Mouse (Mus musculus): ENCODE data around the gene Ndufaf2. TPM values are rescaled to one million over a fixed set of nuclear protein-coding genes. Genes with fewer than 3 reads are reported as not detected.

Gene Ndufaf2
- polyA plus RNA-seq, 1 experiment from 2014 or later: 65.3 TPM

- H3K4me2 ChIP-seq: peak overlapping the region; percentile 89
- H3K4me1 ChIP-seq (ENCODE audit: control insufficient read depth, insufficient read depth, low read length): peaks cover 8% of the 10 kb centered on the region
- H3K36me3 ChIP-seq (ENCODE audit: control insufficient read depth, insufficient read depth, low read length): no peaks in the 10 kb centered on the region
- peak overlapping the region; percentile 97 for H3K4me3 ChIP-seq (ENCODE audit: low read depth, low read length)
- peak overlapping the region; percentile 75 for H3K9ac ChIP-seq (ENCODE audit: low read depth, low read length)
- no peaks in the 10 kb centered on the region for H3K9me3 ChIP-seq (replicated peaks; ENCODE audit: control insufficient read depth, low read length)
- no peak overlapping the region for H3K27ac ChIP-seq (ENCODE audit: low read depth, low read length)
- H3K27me3 ChIP-seq (ENCODE audit: control insufficient read depth, insufficient read depth, low read length): no peaks in the 10 kb centered on the region
- peak; percentile 68 for ATAC-seq (replicated peaks; ENCODE audit: insufficient number of reproducible peaks, low FRiP score, low TSS enrichment)
- WGBS (ENCODE audit: insufficient replicate concordance): 3% methylated on average over 40 of the region's 42 CpGs
Observed at GRCm38 (mm10) chr13:108157732-108158464, 525 bp downstream of the Ndufaf2 start.

GRCm38 (mm10) chr13:108157156-108157555 is 1.3 kb downstream of the Ndufaf2 start:
- no peaks in the 10 kb centered on the region for H3K27me3 ChIP-seq (ENCODE audit: control insufficient read depth, insufficient read depth, low read length)
- no peak overlapping the region for H3K27ac ChIP-seq (ENCODE audit: low read depth, low read length)
- H3K4me3 ChIP-seq (ENCODE audit: low read depth, low read length): no peak overlapping the region
- no peak for ATAC-seq (replicated peaks; ENCODE audit: insufficient number of reproducible peaks, low FRiP score, low TSS enrichment)
- peak overlapping the region; percentile 89 for H3K4me2 ChIP-seq
- H3K9ac ChIP-seq (ENCODE audit: low read depth, low read length): no peak overlapping the region
- no peaks in the 10 kb centered on the region for H3K36me3 ChIP-seq (ENCODE audit: control insufficient read depth, insufficient read depth, low read length)
- H3K4me1 ChIP-seq (ENCODE audit: control insufficient read depth, insufficient read depth, low read length): peaks cover 8% of the 10 kb centered on the region
- 78% methylated on average over 2 of the region's 2 CpGs for WGBS (ENCODE audit: insufficient replicate concordance)
- no peaks in the 10 kb centered on the region for H3K9me3 ChIP-seq (replicated peaks; ENCODE audit: control insufficient read depth, low read length)

GRCm38 (mm10) chr13:108152650-108153372 is 5.6 kb downstream of the Ndufaf2 start:
- Histone ChIP-seq H3K27ac (ENCODE audit: low read depth, low read length) (no peak overlapping the region), H3K4me1 (ENCODE audit: control insufficient read depth, insufficient read depth, low read length) (no peaks in the 10 kb centered on the region), H3K9ac (ENCODE audit: low read depth, low read length) (no peak overlapping the region), H3K36me3 (ENCODE audit: control insufficient read depth, insufficient read depth, low read length) (no peaks in the 10 kb centered on the region), H3K4me2 (no peak overlapping the region), H3K27me3 (ENCODE audit: control insufficient read depth, insufficient read depth, low read length) (no peaks in the 10 kb centered on the region), H3K9me3 (replicated peaks; ENCODE audit: control insufficient read depth, low read length) (no peaks in the 10 kb centered on the region), H3K4me3 (ENCODE audit: low read depth, low read length) (no peak overlapping the region)
- 59% methylated on average over 8 of the region's 8 CpGs for WGBS (ENCODE audit: insufficient replicate concordance)
- no peak for ATAC-seq (replicated peaks; ENCODE audit: insufficient number of reproducible peaks, low FRiP score, low TSS enrichment)

GRCm38 (mm10) chr13:108151782-108152181 is 6.6 kb downstream of the Ndufaf2 start:
- H3K9ac ChIP-seq (ENCODE audit: low read depth, low read length): no peak overlapping the region
- H3K27ac ChIP-seq (ENCODE audit: low read depth, low read length): no peak overlapping the region
- no peaks in the 10 kb centered on the region for H3K27me3 ChIP-seq (ENCODE audit: control insufficient read depth, insufficient read depth, low read length)
- H3K36me3 ChIP-seq (ENCODE audit: control insufficient read depth, insufficient read depth, low read length): no peaks in the 10 kb centered on the region
- H3K9me3 ChIP-seq (replicated peaks; ENCODE audit: control insufficient read depth, low read length): no peaks in the 10 kb centered on the region
- H3K4me3 ChIP-seq (ENCODE audit: low read depth, low read length): no peak overlapping the region
- no peaks in the 10 kb centered on the region for H3K4me1 ChIP-seq (ENCODE audit: control insufficient read depth, insufficient read depth, low read length)
- H3K4me2 ChIP-seq: no peak overlapping the region
- ATAC-seq (replicated peaks; ENCODE audit: insufficient number of reproducible peaks, low FRiP score, low TSS enrichment): no peak

- no peak overlapping the region for H3K4me2 ChIP-seq
- H3K27ac ChIP-seq (ENCODE audit: low read depth, low read length): no peak overlapping the region
- WGBS (ENCODE audit: insufficient replicate concordance): 85% methylated on average over 8 of the region's 8 CpGs
- no peak overlapping the region for H3K4me3 ChIP-seq (ENCODE audit: low read depth, low read length)
- no peaks in the 10 kb centered on the region for H3K4me1 ChIP-seq (ENCODE audit: control insufficient read depth, insufficient read depth, low read length)
- H3K9me3 ChIP-seq (replicated peaks; ENCODE audit: control insufficient read depth, low read length): no peaks in the 10 kb centered on the region
- ATAC-seq (replicated peaks; ENCODE audit: insufficient number of reproducible peaks, low FRiP score, low TSS enrichment): no peak
- H3K27me3 ChIP-seq (ENCODE audit: control insufficient read depth, insufficient read depth, low read length): no peaks in the 10 kb centered on the region
- H3K36me3 ChIP-seq (ENCODE audit: control insufficient read depth, insufficient read depth, low read length): no peaks in the 10 kb centered on the region
- H3K9ac ChIP-seq (ENCODE audit: low read depth, low read length): no peak overlapping the region
Observed at GRCm38 (mm10) chr13:108144086-108144485, 14.3 kb downstream of the Ndufaf2 start.

- H3K27me3 ChIP-seq (ENCODE audit: control insufficient read depth, insufficient read depth, low read length): no peaks in the 10 kb centered on the region
- no peak overlapping the region for H3K9ac ChIP-seq (ENCODE audit: low read depth, low read length)
- 82% methylated on average over 5 of the region's 5 CpGs for WGBS (ENCODE audit: insufficient replicate concordance)
- no peak overlapping the region for H3K4me3 ChIP-seq (ENCODE audit: low read depth, low read length)
- H3K4me1 ChIP-seq (ENCODE audit: control insufficient read depth, insufficient read depth, low read length): no peaks in the 10 kb centered on the region
- H3K9me3 ChIP-seq (replicated peaks; ENCODE audit: control insufficient read depth, low read length): no peaks in the 10 kb centered on the region
- H3K27ac ChIP-seq (ENCODE audit: low read depth, low read length): no peak overlapping the region
- H3K4me2 ChIP-seq: no peak overlapping the region
- no peaks in the 10 kb centered on the region for H3K36me3 ChIP-seq (ENCODE audit: control insufficient read depth, insufficient read depth, low read length)
- no peak for ATAC-seq (replicated peaks; ENCODE audit: insufficient number of reproducible peaks, low FRiP score, low TSS enrichment)
Observed at GRCm38 (mm10) chr13:108138403-108138977, 19.9 kb downstream of the Ndufaf2 start.

GRCm38 (mm10) chr13:108135617-108136016 is 22.8 kb downstream of the Ndufaf2 start:
- Histone ChIP-seq H3K4me2 (no peak overlapping the region), H3K9ac (ENCODE audit: low read depth, low read length) (no peak overlapping the region), H3K4me3 (ENCODE audit: low read depth, low read length) (no peak overlapping the region), H3K27ac (ENCODE audit: low read depth, low read length) (no peak overlapping the region), H3K4me1 (ENCODE audit: control insufficient read depth, insufficient read depth, low read length) (peaks cover 6% of the 10 kb centered on the region; the same call in 1 of the 2 replicates), H3K27me3 (ENCODE audit: control insufficient read depth, insufficient read depth, low read length) (no peaks in the 10 kb centered on the region), H3K9me3 (replicated peaks; ENCODE audit: control insufficient read depth, low read length) (no peaks in the 10 kb centered on the region), H3K36me3 (ENCODE audit: control insufficient read depth, insufficient read depth, low read length) (no peaks in the 10 kb centered on the region)
- 78% methylated on average over 6 of the region's 6 CpGs for WGBS (ENCODE audit: insufficient replicate concordance)
- no peak for ATAC-seq (replicated peaks; ENCODE audit: insufficient number of reproducible peaks, low FRiP score, low TSS enrichment)

- Histone ChIP-seq H3K9me3 (replicated peaks; ENCODE audit: control insufficient read depth, low read length) (no peaks in the 10 kb centered on the region), H3K36me3 (ENCODE audit: control insufficient read depth, insufficient read depth, low read length) (no peaks in the 10 kb centered on the region), H3K4me2 (no peak overlapping the region), H3K4me1 (ENCODE audit: control insufficient read depth, insufficient read depth, low read length) (peaks cover 6% of the 10 kb centered on the region; the same call in 1 of the 2 replicates), H3K9ac (ENCODE audit: low read depth, low read length) (no peak overlapping the region), H3K27ac (ENCODE audit: low read depth, low read length) (no peak overlapping the region), H3K27me3 (ENCODE audit: control insufficient read depth, insufficient read depth, low read length) (no peaks in the 10 kb centered on the region), H3K4me3 (ENCODE audit: low read depth, low read length) (no peak overlapping the region)
- 46% methylated on average over 6 of the region's 6 CpGs for WGBS (ENCODE audit: insufficient replicate concordance)
- ATAC-seq (replicated peaks; ENCODE audit: insufficient number of reproducible peaks, low FRiP score, low TSS enrichment): no peak
Observed at GRCm38 (mm10) chr13:108132031-108132819, 26.2 kb downstream of the Ndufaf2 start.

Data from heart, embryonic 11.5 days (tissue).